Mouse (Mus musculus) embryonic facial prominence, embryonic 12.5 days (tissue): ENCODE data around the gene Nhsl1. TPM values are rescaled to one million over a fixed set of nuclear protein-coding genes. Genes with fewer than 3 reads are reported as not detected.
A peak's percentile ranks its signal among the peaks of the same experiment; 100 is the strongest.

Experiments
- ATAC-seq: fragments of 200-750 bp; cut with Nextera tagmentation; 2 replicates; pipeline ENCODE4 v1.8.0; 2017; ENCODE audit not compliant: insufficient number of reproducible peaks, insufficient read depth, low FRiP score, low TSS enrichment
- H3K27ac ChIP-seq: fragments of 300-500 bp; sonication (generic); 2 replicates; pipeline ENCODE4 v1.5.1; 2016; ENCODE audit warnings: mild to moderate bottlenecking
- H3K27me3 ChIP-seq: fragments of 300-500 bp; sonication (generic); 2 replicates; pipeline ENCODE4 v1.6.1; 2016; ENCODE audit warnings: mild to moderate bottlenecking, moderate library complexity
- H3K36me3 ChIP-seq: fragments of 300-500 bp; sonication (generic); 2 replicates; pipeline ENCODE4 v1.6.1; 2016; ENCODE audit warnings: mild to moderate bottlenecking
- H3K4me1 ChIP-seq: fragments of 300-500 bp; sonication (generic); 2 replicates; pipeline ENCODE4 v1.6.1; 2016
- H3K4me2 ChIP-seq: fragments of 300-500 bp; sonication (generic); replicated peaks from 2 replicates; pipeline ENCODE4 v1.6.1; 2016; ENCODE audit warnings: mild to moderate bottlenecking, moderate library complexity
- H3K4me3 ChIP-seq: fragments of 300-500 bp; sonication (generic); 2 replicates; pipeline ENCODE4 v1.5.1; 2016; ENCODE audit warnings: mild to moderate bottlenecking
- H3K9ac ChIP-seq: fragments of 300-500 bp; sonication (generic); 2 replicates; pipeline ENCODE4 v1.6.1; 2016; ENCODE audit warnings: mild to moderate bottlenecking, moderate library complexity
- H3K9me3 ChIP-seq: fragments of 300-500 bp; sonication (generic); 2 replicates; pipeline ENCODE4 v1.6.1; 2016; ENCODE audit warnings: mild to moderate bottlenecking, moderate library complexity
- WGBS: fragments of 180-500 bp; shearing (Covaris S2); methylation state at CpG from one replicate; pipeline ENCODE4 v1.1.7; 2016; 5-methylcytosine and 5-hydroxymethylcytosine counted together
- polyA plus RNA-seq: library from polyadenylated mRNA; unstranded; fragments of >200 nt; fragmentation: Nextera tagmentation; extraction: Ambion mirVana; gene quantifications from 2 replicates; pipeline ENCODE4 v1.2.1, GENCODE M21; 2016

The Nhsl1 gene
- polyA plus RNA-seq, 1 experiment from 2014 or later = 10.2 TPM

DNA sequence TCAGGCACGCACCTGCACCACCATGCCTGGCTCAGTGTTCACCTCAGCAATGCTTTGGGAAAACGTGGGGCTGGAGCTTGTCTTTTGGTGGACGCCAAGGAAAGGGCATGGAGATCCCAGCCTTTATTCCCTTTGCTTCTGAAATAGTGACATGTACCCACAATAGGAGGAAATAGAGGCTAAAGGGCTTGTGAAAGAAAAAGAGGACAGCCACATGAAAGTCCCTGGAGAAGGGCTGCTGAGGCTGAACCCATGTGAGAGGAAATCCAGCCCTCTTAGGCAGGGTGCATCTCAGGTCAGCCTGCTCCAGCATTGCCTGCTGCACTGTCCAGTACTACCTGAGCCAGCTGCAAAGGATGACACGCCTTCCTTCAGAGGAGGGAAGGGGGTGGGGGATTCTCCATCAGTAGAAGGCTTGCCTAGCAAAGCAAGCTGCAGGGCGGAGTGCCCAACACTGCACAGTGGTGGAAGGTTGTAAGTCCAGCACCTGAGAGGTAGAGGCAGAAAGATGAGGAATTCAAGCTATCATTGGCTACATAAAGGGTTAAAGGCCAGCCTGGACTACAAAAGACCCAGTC, 9.6 kb downstream of the Nhsl1 start:
- Histone ChIP-seq H3K4me3 (no peak overlapping the region), H3K9me3 (no peaks in the 10 kb centered on the region), H3K9ac (no peak overlapping the region), H3K27me3 (no peaks in the 10 kb centered on the region), H3K4me2 (peak overlapping the region; percentile 61; the same call in 1 of the 2 replicates), H3K36me3 (no peaks in the 10 kb centered on the region), H3K27ac (no peak overlapping the region), H3K4me1 (peaks cover 20% of the 10 kb centered on the region)
- no peak for ATAC-seq
- 53% methylated on average over 5 of the region's 5 CpGs for WGBS

- peaks cover 20% of the 10 kb centered on the region for H3K4me1 ChIP-seq
- 0 out of 2 replicates have a peak, but pooled peaks have one; percentile 42 for ATAC-seq
- 3% methylated on average over 22 of the region's 23 CpGs for WGBS
These were observed 10.6 kb downstream of the Nhsl1 start for GRCm38 (mm10) chr10:18329096-18330038.

GRCm38 (mm10) chr10:18330445-18330844, 11.7 kb downstream of the Nhsl1 start:
- no peaks in the 10 kb centered on the region for H3K36me3 ChIP-seq
- H3K27me3 ChIP-seq = no peaks in the 10 kb centered on the region
- H3K27ac ChIP-seq = no peak overlapping the region
- peaks cover 20% of the 10 kb centered on the region for H3K4me1 ChIP-seq
- no peak overlapping the region for H3K9ac ChIP-seq
- H3K4me2 ChIP-seq = no peak overlapping the region
- no peak overlapping the region for H3K4me3 ChIP-seq
- ATAC-seq = no peak
- 83% methylated on average over 5 of the region's 5 CpGs for WGBS
- H3K9me3 ChIP-seq = no peaks in the 10 kb centered on the region

More at GRCm38 (mm10) chr10:18329096-18330038, 10.6 kb downstream of the Nhsl1 start:
- H3K27me3 ChIP-seq = no peaks in the 10 kb centered on the region
- peak overlapping the region; percentile 53 for H3K9ac ChIP-seq
- no peaks in the 10 kb centered on the region for H3K9me3 ChIP-seq
- peak overlapping the region; percentile 31 for H3K4me3 ChIP-seq
- peak overlapping the region; percentile 61 for H3K4me2 ChIP-seq
- H3K27ac ChIP-seq = peak overlapping the region; percentile 54; the same call in 1 of the 2 replicates
- no peaks in the 10 kb centered on the region for H3K36me3 ChIP-seq

DNA sequence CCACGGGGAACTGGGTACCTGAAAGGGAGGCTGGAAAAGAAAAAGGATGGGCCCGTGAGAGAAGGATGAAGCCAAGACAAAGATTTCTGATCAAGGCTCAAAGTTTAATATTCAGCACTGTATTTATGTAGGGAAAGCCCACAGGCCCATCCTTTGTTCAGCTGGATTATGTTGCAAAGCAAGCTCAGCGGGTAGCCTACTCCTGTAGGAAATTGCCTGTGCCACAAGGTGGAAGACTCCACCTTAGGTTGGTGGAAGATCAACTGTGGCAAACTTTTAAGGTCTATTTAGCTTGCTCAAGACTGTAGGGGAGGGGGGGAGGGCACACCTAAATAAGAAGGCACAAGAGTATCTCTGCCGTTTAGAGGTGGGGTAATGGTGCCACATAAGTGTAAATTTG, 14.8 kb downstream of the Nhsl1 start:
- Histone ChIP-seq H3K4me1 (peaks cover 19% of the 10 kb centered on the region), H3K4me3 (no peak overlapping the region), H3K27me3 (no peaks in the 10 kb centered on the region), H3K36me3 (no peaks in the 10 kb centered on the region), H3K4me2 (no peak overlapping the region), H3K9me3 (no peaks in the 10 kb centered on the region), H3K9ac (no peak overlapping the region), H3K27ac (no peak overlapping the region)
- WGBS = 39% methylated on average over 4 of the region's 4 CpGs
- no peak for ATAC-seq

- no peak overlapping the region for H3K4me2 ChIP-seq
- H3K27me3 ChIP-seq = no peaks in the 10 kb centered on the region
- no peak for ATAC-seq
- no peak overlapping the region for H3K27ac ChIP-seq
- WGBS = 89% methylated on average over 4 of the region's 4 CpGs
- no peak overlapping the region for H3K9ac ChIP-seq
- H3K4me3 ChIP-seq = no peak overlapping the region
- no peaks in the 10 kb centered on the region for H3K9me3 ChIP-seq
- H3K4me1 ChIP-seq = peaks cover 13% of the 10 kb centered on the region
- no peaks in the 10 kb centered on the region for H3K36me3 ChIP-seq
These were observed 15.4 kb downstream of the Nhsl1 start for GRCm38 (mm10) chr10:18334176-18334575.

DNA sequence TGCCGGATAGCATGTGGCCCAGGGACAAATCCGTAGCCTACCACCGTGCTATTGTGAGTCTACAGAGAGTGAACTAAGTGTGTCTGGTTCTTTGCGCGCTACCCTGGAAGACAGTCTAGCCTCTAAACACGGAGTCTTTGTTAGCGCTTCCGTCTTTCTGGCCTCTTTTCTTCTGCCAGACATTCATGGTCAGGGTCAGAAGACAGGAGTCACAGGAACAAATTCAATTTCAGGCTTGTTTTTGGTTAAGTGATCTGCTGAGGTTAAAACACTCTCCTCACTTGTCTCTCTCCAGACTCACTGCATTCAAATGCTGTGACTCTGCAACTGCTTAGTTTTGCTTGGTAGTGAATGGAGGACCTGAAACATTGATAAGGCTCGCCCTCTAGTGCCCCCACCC, 15.9 kb downstream of the Nhsl1 start:
- no peak overlapping the region for H3K9ac ChIP-seq
- H3K4me1 ChIP-seq = peaks cover 7% of the 10 kb centered on the region
- no peaks in the 10 kb centered on the region for H3K9me3 ChIP-seq
- ATAC-seq = no peak
- H3K27me3 ChIP-seq = no peaks in the 10 kb centered on the region
- no peak overlapping the region for H3K27ac ChIP-seq
- no peak overlapping the region for H3K4me2 ChIP-seq
- no peaks in the 10 kb centered on the region for H3K36me3 ChIP-seq
- H3K4me3 ChIP-seq = no peak overlapping the region
- WGBS = 80% methylated on average over 9 of the region's 9 CpGs

GRCm38 (mm10) chr10:18337725-18338124, 18.9 kb downstream of the Nhsl1 start:
- Histone ChIP-seq H3K36me3 (no peaks in the 10 kb centered on the region), H3K27ac (no peak overlapping the region), H3K27me3 (no peaks in the 10 kb centered on the region), H3K4me1 (peaks cover 4% of the 10 kb centered on the region; the same call in 1 of the 2 replicates), H3K4me3 (no peak overlapping the region), H3K9ac (no peak overlapping the region), H3K9me3 (no peaks in the 10 kb centered on the region), H3K4me2 (no peak overlapping the region)
- no peak for ATAC-seq
- WGBS = 85% methylated on average over 5 of the region's 5 CpGs

GRCm38 (mm10) chr10:18339386-18339785, 20.6 kb downstream of the Nhsl1 start:
- H3K4me3 ChIP-seq = no peak overlapping the region
- ATAC-seq = no peak

DNA sequence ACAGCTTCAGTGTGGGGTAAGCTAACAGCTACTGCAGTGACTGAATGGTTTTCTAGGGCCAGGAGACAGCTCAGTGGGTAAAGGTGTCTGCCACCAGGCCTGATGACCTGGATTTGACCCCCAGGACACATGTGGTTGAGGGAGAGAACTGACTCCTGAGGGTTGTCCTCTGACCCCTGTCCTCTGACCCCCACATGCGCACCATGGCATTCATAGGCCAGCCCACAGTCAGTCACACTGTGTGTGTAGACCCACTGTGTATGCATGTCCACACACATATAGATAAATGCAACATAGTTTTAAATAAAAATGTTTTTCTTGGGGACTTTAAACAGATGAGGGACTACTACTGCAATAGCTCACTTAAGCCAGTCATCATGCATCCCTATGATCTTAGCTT, 22.1 kb downstream of the Nhsl1 start:
- Histone ChIP-seq H3K27ac (0 out of 2 replicates have a peak overlapping the region, but pooled peaks have one; percentile 60), H3K4me3 (no peak overlapping the region), H3K9me3 (no peaks in the 10 kb centered on the region), H3K4me2 (no peak overlapping the region), H3K27me3 (no peaks in the 10 kb centered on the region), H3K36me3 (no peaks in the 10 kb centered on the region), H3K4me1 (peaks cover 4% of the 10 kb centered on the region; the same call in 1 of the 2 replicates), H3K9ac (no peak overlapping the region)
- 77% methylated on average over 1 of the region's 1 CpGs for WGBS
- no peak; the same call in 1 of the 2 replicates for ATAC-seq

More at GRCm38 (mm10) chr10:18339386-18339785, 20.6 kb downstream of the Nhsl1 start:
- Histone ChIP-seq H3K27me3 (no peaks in the 10 kb centered on the region), H3K4me2 (no peak overlapping the region), H3K4me1 (peaks cover 4% of the 10 kb centered on the region; the same call in 1 of the 2 replicates), H3K27ac (no peak overlapping the region), H3K36me3 (no peaks in the 10 kb centered on the region), H3K9ac (no peak overlapping the region), H3K9me3 (no peaks in the 10 kb centered on the region)
- WGBS = 87% methylated on average over 6 of the region's 6 CpGs

- Histone ChIP-seq H3K4me1 (peaks cover 4% of the 10 kb centered on the region; the same call in 1 of the 2 replicates), H3K4me2 (peak overlapping the region; percentile 31), H3K36me3 (no peaks in the 10 kb centered on the region), H3K4me3 (no peak overlapping the region), H3K9ac (no peak overlapping the region), H3K9me3 (no peaks in the 10 kb centered on the region), H3K27me3 (no peaks in the 10 kb centered on the region), H3K27ac (peak overlapping the region; percentile 60; the same call in 1 of the 2 replicates)
- ATAC-seq = 0 out of 2 replicates have a peak, but pooled peaks have one; percentile 47
- 22% methylated on average over 15 of the region's 15 CpGs for WGBS
These were observed 22.8 kb downstream of the Nhsl1 start for GRCm38 (mm10) chr10:18341444-18342196.

DNA sequence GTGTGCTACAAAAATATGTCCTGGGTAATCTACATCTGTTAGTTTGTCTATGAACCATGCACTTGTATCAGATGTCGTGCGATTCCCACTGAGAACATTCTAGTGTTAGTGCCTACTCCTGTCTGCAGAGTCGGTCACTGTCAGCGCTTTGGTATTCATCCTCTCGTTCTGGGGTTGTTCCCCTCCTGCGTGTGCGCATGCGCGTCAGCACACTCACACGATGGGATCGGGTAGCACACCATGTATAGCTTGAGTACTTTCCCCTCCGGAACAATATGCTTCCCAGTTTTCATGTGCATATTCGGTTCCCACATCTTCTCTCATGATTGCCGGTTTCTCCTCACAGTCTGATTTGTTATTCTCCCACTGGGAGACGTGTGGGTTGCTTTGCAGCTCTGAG, 28.4 kb downstream of the Nhsl1 start:
- no peak overlapping the region for H3K9ac ChIP-seq
- WGBS = 92% methylated on average over 15 of the region's 15 CpGs
- H3K4me1 ChIP-seq = no peaks in the 10 kb centered on the region
- no peak overlapping the region for H3K4me3 ChIP-seq
- ATAC-seq = no peak
- no peaks in the 10 kb centered on the region for H3K27me3 ChIP-seq
- H3K9me3 ChIP-seq = no peaks in the 10 kb centered on the region
- no peaks in the 10 kb centered on the region for H3K36me3 ChIP-seq
- no peak overlapping the region for H3K27ac ChIP-seq
- no peak overlapping the region for H3K4me2 ChIP-seq
